Mouse (Mus musculus): ENCODE results near the gene Carmil1. TPM values are rescaled to one million over a fixed set of nuclear protein-coding genes. Genes with fewer than 3 reads are reported as not detected.

Gene Carmil1
- total RNA-seq, 4 experiments from 2014 or later = 28.4 to 37.9 (median 31.1) TPM

DNA sequence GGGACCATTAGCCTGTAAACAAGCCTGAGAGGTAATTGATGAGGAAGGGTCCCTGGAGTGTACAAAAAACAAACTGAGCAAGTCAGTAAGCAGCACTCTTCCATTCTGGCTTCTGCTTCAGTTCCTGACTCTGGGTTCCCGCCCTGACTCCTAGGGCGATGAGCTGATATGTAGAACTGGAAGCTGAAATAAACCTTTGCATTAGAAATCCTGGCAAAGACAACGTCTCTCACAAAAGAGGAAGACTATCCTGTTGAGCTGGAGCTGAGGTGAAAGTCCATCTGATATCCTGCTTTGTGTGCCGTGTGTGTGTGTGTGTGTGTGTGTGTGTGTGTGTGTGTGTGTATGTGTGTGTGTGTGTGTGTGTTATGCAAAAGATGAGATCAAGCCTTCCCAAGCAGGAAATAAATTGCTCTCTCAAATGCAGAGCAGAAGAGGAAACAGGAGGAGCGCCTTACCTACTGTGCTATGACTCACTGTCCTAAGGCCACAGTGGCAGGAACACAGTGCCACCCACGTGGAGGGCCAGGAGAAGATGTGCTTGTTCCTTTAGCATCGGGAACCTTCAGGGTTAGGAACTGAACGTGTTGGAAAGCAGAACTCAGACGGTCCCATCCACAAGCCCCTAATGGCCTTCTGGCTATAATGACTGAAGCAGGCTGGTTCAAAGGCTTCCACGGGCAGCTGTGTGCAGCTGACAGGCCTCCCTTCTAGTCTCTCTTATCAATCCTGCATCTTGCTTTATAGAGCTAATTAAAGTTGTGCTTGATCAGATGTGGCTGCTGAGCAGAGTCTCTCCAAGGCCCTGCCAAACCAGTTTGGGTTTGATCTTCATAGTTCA is 19.6 kb downstream of the Carmil1 start:
- no peak for DNase-seq (ENCODE audit: low spot score in 2 of 2)

DNA sequence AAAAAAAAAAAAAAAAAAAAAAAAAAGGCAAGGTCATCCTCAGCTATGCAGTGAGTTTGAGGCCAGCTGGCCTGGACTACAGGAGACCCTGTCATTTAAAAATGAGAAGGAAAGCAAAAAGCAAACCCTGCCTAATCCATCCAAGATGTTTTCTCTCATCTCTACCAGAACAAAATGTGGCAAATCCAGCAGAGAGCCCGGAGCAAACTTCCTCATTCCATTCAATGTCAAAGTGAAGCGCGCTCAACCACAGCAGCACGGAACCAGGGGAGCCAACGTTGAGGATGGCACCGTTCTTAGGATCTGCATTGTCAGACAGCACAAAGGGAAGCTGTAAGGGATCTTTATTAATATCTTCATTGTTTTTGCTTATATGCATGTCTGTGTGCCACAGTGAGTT is 22.8 kb downstream of the Carmil1 start:
- DNase-seq (ENCODE audit: low spot score in 2 of 2) = no peak

DNA sequence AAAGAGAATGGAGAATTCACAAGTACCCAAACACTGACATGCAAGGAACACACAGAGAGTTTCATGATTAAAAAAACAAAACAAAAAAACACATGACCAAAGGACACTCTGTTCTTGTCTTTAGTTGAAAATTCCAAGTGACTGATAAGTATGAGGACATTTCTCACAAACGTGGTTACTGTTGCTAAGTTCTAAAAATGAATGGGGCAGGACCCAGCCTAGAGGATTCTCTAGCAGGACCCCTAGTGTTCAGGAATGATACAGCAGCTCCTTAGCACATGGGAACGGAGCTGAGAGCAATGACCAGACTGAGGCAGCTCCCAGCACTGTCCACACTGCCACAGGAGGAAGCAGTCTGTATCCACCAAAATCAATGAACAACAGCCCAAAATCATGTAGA is 26.6 kb downstream of the Carmil1 start:
- no peak for DNase-seq (ENCODE audit: low spot score in 2 of 2)

DNA sequence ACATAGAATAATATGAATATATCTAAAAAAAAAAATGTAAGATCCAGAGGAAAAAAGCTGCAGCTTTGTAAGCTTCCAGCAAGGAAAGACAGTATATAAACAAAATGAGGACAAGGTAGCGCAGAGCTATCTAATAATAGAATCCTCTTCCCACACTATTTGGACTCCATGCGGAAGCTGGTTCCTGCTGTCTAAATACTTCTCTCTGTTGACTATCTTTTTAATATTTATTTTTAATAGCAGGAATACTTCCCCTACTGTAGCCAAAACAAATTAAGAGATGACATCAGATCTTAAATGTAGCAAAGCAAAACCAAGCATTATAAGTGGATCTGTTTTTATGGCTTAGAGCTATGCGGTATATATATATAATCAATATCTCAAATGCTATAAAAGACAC is 27.0 kb downstream of the Carmil1 start:
- DNase-seq (ENCODE audit: low spot score in 2 of 2) = no peak

DNA sequence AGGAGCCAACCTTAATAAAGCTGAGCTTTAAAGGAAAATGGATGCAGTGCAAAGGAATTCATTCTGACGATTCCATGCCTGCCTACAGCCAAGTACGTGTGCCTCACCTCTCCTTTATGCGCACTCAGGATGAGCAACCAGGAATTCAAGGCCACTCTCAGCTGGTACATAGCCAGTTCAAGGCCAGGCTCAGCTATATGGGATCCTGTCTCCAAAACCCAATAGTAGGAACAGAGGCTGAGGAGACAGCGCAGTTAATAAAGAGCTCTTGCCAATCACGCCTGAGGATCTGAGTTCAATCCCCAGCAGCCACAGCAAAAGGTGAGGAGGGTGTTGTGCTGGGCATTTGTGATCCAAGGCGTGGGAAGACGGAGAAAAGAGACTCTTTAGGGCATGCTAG is 29.4 kb downstream of the Carmil1 start:
- no peak for DNase-seq (ENCODE audit: low spot score in 2 of 2)

DNA sequence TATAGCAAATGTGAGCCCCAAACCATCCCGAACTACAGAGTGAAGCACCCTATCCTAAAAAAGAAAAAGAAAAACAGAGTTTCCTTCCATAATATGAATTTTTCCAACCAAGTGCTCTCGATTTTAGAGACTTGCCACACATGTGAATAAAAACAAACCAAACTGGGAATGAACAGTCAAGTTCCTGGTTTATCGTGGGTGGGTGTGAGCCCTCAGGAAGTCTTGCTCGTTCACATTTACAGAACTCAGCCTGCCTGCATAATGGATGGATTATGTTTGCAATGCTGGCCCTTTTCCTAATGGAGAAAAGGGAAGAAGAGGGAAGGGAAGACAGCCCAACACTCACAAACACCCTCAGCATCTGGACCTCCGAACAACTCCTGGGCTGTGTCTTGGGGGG is 32.7 kb downstream of the Carmil1 start:
- no peak for DNase-seq (ENCODE audit: low spot score in 2 of 2)

DNA sequence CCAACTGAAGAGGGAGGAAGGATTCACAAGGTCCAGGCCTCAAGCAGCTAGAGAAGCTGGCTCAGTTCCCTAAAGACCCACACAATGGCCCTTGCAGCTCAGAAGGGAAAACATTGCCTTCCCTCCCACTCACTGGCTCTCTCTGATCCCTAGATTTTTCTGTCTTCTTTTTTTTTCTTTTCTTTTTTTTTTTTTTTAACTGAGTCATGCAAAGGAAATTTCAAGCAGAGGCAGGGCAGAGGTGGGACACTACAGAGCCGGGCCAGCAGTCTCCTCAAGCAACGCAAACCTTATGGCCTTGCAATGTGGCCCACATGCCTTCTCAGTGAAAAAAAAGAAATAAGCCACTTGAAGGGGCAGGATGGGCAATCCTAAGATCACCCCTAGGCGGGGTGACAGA is 33.2 kb downstream of the Carmil1 start:
- DNase-seq (ENCODE audit: low spot score in 2 of 2) = no peak

DNA sequence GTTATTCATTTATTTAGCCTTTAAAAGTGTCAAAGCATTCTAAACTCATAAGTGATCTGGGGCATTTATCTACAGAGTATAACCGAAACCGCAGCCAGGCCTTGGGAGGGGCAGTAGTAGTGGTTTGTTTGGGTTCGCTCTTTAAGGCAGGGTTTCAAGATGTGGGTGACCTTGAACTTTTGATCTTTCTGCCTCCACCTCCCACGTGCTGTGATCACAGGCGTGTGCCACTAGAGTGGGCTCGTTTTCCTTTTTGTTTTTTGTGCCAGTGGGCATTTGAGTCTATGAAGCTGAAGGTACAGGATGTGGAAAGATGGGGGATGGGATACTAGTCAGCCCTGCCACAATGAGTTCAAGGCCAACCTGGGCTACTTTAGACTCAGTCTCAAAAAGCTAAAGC is 34.3 kb downstream of the Carmil1 start:
- DNase-seq (ENCODE audit: low spot score in 2 of 2) = no peak

DNA sequence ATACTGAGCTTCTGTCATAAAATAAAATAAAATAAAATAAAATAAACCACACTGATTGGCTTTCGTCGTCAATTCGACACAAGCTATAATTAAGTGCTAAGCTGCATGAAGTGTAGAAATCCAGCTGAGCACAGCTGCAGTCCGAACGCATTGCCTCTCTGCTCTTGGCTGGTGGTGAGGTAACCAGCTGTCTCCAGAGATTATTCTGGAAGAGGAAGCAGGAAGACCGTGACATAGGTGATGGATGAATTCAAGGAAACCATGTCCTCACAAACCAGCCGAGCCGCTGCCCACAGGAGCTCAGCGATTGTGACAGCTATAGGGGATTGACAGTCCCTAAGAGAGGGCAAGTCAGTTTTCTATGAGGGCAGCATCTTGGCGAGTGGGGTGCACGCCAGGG is 36.0 kb downstream of the Carmil1 start:
- no peak for DNase-seq (ENCODE audit: low spot score in 2 of 2)

DNA sequence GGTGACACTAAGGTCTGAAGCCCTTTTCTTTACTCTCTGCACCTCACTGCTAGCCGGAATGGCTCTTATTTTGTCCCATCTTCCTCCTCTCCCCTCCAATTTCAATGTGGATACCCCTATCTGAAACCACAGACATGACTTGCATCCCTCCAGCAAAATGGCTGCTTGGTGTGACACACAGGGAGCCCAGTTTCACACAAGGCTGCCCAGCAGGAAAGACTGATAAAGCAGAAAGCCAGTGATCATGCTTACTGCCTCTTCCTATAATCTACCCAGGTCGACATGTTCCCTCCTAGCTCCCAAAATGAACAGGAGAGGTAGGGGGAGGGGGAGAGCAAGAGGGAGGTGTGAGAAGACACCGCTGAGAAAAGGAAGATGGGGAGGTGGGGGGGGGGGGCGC is 36.6 kb downstream of the Carmil1 start:
- DNase-seq (ENCODE audit: low spot score in 2 of 2) = no peak

DNA sequence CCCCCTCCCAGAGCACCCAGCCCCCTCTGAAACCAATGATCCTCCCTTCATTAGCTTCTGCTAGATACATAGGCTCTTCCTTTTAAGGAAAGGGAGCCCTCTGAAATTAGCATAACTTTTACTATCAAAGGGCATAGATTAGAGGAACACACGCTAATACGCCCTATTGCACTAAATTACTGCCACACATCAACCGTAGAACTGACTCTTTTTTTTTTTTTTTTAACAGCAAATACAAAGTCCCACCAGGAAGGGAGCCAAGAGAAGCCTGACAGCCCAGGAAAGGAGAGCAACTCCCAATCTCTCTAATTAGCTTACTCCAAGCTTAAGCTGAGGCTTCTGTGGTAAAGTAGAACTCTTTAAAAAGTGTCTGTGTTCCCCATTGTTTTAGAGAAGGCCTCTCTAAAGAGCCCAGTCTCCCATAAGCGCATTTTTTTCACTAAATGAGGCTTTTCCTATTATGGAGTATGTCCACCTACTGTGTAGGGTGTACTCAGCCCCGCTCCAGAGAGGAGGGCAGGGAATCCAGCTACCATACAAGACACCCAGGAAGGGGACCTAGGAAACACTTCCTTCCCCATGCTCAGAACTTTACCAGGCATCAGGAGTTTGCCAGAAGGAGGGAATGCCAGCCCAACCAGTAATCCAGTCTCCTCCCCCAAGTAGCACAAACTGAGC is 38.0 kb downstream of the Carmil1 start:
- no peak for DNase-seq (ENCODE audit: low spot score in 2 of 2)

DNA sequence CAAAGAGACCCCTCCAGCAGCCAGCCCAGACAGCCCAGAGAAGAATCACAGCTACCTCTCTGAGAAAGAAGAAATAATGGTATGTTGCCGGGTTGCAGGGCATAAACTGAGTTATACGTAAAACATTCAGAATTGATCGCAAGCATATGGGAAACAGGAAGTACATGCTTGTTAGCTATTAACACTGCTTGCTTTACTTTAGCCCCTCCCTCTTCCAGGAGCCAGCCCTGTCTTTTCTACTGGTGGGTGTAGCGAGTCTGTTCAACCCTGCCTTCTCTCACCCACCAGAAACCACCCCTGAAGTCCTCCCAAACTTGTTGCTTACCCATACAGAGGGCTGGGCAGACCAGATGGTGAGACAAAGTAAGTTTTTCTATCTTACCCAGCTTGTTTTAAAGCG is 39.4 kb downstream of the Carmil1 start:
- DNase-seq (ENCODE audit: low spot score in 2 of 2) = no peak

DNA sequence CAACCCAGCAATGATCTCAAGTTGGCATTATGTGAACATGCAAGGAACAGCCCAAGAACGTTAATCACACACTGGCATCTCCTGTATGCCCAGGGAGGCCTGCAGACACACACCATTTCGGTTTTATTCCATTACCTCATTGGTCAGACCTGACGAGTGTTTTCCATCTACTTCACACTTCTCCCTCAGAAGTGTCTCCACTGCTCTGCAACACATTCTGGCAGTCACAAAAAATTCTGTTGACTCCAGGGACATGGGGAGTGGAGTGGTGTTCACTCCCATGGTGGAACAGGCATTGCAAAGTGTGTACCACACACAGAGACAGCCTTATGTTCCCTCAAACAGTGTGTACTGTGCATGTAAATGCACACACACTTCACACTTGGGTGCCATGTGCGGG is 40.2 kb downstream of the Carmil1 start:
- no peak for DNase-seq (ENCODE audit: low spot score in 2 of 2)

DNA sequence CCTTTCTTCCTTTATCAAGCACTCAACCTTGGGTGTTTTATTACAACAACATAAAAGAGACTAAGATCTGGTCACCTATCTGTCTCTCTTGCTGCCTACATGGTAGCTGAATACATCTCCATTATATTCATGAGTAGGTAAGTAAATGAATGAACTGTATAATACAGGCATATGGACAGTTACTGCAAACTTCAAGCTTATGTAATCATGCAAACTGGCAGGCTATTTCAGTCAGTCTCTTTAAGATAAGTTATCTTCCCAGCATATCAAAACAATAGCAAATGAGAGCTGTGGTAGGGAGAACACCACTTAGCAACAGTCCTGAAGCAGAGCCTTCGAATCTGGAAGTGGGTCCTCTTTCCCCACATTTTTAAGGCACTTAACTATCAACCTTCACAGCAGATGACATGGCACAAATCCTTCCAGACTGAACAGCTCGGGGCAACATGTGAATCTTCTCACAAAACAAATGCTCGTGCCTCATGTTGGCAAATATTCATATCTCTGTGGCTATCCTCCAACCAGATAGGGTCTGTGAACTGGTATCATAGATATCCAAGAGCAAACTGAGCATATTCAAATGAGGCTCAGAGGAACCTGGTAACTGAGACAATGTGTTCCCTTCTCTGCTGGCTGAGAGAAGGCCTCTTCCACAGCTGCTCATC is 42.0 kb downstream of the Carmil1 start:
- DNase-seq (ENCODE audit: low spot score in 2 of 2) = no peak

DNA sequence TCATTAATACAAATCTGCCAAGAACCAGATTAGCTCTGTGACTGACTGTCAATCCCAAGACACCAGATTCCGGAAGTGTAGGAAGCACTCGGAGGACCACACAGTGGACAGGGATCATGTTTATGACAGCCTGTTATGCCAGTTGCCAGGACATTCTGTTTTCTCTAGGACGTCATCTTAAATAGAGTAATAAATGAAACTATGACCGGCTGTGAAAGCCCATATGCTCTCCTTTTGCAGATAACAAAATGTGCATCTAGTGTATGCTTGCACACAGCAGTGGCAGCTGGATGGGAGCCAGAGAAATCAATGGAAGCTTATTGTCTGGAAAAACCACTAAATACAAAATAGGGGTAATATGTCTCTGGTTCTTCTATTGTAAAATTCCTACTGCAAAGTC is 43.9 kb downstream of the Carmil1 start:
- DNase-seq (ENCODE audit: low spot score in 2 of 2) = no peak

DNA sequence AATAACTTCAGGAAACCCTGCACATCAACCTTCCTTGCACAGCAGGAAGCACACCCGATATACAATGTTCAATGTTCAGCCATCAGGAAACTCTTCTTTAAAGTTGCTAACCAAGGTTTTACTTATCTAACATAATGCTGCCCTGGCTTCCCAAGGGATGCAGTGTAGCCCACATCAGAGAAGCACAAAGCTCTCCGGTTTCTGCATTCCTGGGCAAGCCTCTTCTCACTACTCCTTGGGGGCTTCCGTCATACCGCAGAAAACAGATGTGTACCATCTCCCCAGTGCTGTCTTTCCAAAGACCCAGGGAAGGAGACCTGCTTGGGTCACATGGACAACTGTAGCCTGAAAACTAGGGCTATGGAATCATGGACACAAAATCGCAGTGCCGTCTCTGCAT is 47.8 kb downstream of the Carmil1 start:
- DNase-seq (ENCODE audit: low spot score in 2 of 2) = no peak

DNA sequence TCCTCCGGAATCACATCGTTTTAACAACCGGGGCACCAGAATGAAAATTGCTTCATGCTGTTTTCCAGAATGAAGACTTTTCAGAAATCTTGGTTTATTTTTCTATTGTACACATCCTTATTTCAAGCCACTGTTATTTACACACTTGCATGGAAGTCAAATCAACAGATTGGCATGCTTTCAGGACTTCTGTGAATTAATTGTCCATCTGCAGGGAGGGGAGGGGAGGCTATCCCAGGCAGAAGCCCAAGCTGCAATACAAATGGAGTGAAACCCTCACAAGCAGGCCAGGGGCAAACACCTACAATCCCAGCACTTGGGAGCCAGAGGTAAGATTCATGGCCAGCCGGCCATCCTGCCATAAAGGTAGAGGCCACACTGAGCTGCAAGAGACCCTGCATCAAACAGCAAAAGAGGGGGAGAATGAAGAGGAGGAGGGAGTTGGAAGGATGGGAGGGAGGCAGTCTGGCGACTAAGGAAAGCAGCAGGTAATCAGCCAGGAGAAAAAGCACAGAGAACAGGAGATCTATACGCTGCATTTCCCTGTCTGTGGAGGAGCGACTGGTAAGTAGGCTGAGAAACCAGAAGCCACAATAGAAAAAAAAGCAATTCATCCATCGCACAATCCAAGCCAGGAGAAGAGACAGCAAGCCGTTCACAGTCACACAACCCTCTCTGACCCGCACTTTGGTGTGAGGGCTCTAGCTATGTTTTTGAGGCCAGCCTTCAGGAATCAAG is 48.7 kb downstream of the Carmil1 start:
- DNase-seq (ENCODE audit: low spot score in 2 of 2) = no peak

DNA sequence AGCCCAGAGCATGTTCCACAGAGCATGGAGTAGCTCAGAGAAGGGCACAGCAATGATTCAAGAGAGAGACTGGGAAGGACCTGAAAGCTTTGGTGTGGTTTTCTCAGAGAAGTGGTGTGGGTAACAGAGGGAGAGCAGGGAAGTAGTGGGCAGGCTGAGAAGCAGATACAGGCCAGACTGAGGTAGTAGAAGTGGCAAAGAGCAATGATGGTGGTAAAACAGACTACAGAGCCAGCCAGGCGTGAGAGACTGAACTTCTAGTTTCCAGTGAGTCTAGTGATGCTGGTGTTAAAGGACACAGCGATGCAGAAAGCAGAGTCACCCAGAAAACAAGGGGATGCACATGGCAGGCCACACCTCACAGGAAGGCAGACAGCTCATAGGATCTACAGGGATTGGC is 49.4 kb downstream of the Carmil1 start:
- DNase-seq (ENCODE audit: low spot score in 2 of 2) = no peak

DNA sequence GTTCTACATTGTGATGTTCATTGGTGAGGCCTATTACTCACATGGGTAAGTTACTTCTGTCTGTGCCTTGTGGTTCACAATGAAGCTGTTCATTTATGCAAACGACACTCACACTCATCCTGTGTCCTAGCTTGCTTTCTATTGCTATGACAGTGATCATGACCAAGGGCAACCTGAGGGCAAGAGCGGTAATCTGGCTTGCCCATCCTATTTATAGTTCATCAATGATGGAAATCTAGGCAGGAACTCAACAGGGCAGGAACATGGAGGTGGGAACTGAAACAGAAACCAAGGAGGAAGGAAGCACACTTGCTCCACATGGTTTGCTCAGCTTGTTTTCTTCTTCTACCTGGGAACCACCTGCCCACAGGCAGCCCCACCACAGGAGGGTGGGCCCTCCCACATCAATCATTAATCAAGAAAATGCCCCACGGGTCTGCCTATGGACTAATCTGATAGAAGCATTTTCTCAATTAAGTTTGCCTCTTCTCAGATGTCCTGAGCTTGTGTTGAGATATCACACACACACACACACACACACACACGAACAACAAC is 50.0 kb downstream of the Carmil1 start:
- DNase-seq (ENCODE audit: low spot score in 2 of 2) = no peak

DNA sequence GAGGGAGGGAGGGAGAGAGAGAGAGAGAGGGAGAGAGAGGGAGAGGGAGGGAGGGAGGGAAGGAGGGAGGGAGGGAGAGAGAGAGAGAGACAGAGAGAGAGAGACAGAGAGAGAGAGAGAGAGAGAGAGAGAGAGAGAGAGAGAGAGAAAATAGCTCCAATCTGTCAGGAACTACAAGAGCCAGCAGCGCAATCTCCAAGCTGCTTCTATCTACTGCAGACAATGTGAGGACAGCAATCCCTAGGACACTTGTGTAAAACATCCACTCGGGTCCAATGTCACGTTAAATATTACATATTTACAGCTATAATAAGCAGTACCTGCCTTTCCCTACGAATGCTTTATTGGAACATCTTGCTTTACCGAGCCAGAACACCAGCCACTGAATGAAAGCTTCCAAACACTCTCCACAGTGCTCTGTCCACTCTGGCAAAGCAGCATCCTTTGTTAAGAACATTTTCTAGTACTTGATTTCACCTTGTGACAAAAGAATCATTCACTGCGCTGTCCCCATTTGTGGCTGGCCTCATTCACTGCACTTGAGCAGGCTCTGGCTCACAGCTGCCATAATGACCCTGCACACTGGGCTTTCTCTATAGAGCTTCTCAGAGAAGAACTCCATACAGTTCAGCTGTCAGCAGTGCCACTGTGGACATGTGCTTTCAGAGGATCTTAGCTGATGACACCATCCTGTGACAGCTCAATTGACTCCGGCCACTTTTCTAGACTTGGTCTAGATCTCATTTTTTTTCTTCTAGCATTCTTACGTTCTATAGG is 57.0 kb downstream of the Carmil1 start:
- no peak for DNase-seq (ENCODE audit: low spot score in 2 of 2)

Measured in left cerebral cortex, adult 8-10 months (tissue).